Mouse (Mus musculus): ENCODE measurements around the gene Gm21095. TPM values are rescaled to one million over a fixed set of nuclear protein-coding genes. Genes with fewer than 3 reads are reported as not detected.
"Not testable (repeated sequence)": the region's sequence is repeated elsewhere in the genome, so short reads cannot be mapped to it uniquely, and the experiment has no call there.

Gene Gm21095
- polyA plus RNA-seq (2015; fragmentation: Nextera tagmentation; extraction: Ambion mirVana): not detected in 2 replicates

DNA sequence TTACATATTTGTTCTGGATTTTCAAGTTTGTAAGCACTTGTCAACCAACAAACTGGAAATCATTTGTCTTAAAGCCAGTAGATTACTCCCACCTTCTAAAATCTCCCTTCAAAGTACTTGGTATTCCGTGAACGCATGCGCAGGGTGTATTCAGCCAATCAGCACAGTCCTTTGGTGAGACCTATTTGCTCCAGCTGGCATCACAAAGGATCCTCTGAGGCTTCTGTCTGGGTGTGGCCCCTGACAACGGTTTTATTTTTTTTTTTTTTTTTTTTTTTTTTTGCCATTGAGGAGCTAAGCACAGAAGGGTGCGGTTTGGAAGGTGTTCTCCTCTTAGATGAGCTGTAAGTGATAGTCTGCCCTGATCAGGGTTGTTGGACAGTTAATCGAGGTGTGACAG lies at the start of gene Gm21095:
Gm21095 (plus strand) TSS at position 301 of the 400 bp plus-strand sequence.
- H3K36me3 ChIP-seq (ENCODE audit: insufficient read depth, low read length); H3K9me3 ChIP-seq (ENCODE audit: low read length); H3K27me3 ChIP-seq (ENCODE audit: insufficient read depth, low read length); ATAC-seq (ENCODE audit: low FRiP score, low TSS enrichment); H3K27ac ChIP-seq (ENCODE audit: low read length); H3K4me1 ChIP-seq (ENCODE audit: insufficient read depth, low read length); H3K9ac ChIP-seq (replicated peaks; ENCODE audit: low read length); H3K4me3 ChIP-seq (ENCODE audit: low read length); H3K4me2 ChIP-seq (replicated peaks; ENCODE audit: low read depth, low read length): not testable (repeated sequence)
- no CpG with 5 or more reads among the region's 6 CpGs for WGBS

All from kidney, embryonic 16.5 days (tissue).